In genomic region chr16:86646753-86647152, GRCm38 (mm10) we compare ENCODE assay signal across 24 mouse cellular contexts.
"Had no signal": no experiment of that assay in that cellular context is flagged by ENCODE, and none has a peak within 500 bp of the region (broad histone marks: within the 10 kb centered on the region; RNA-seq: fewer than 3 reads in every experiment).

No protein-coding gene starts in this region.

- H3K9ac ChIP-seq: forebrain, postnatal 0 days; heart, embryonic 13.5 days; heart, embryonic 15.5 days; hindbrain, embryonic 13.5 days; hindbrain, embryonic 15.5 days; limb, embryonic 12.5 days; liver, embryonic 13.5 days; liver, embryonic 15.5 days; liver, postnatal 0 days had no signal

- H3K36me3 ChIP-seq: heart, embryonic 13.5 days; heart, embryonic 15.5 days; hindbrain, embryonic 13.5 days; hindbrain, embryonic 15.5 days; limb, embryonic 10.5 days; limb, embryonic 12.5 days; liver, embryonic 13.5 days; liver, embryonic 15.5 days had no signal

- DNase-seq: forebrain, postnatal 0 days; gastrocnemius, postnatal 14 days; gastrocnemius, postnatal 36 days; heart, adult 11 months; heart, adult 2 months; heart, postnatal 14 days; heart, postnatal 36 days; layer of hippocampus, adult 9-11 months; liver; liver, embryonic 13.5 days; liver, postnatal 0 days; lung, adult 2 months had no signal

- H3K27me3 ChIP-seq: heart, embryonic 13.5 days; heart, embryonic 15.5 days; hindbrain, embryonic 13.5 days; hindbrain, embryonic 15.5 days; limb, embryonic 12.5 days; liver, embryonic 13.5 days; liver, embryonic 15.5 days had no signal

- H3K4me2 ChIP-seq: heart, embryonic 11.5 days; heart, embryonic 13.5 days; heart, embryonic 15.5 days; hindbrain, embryonic 13.5 days; hindbrain, embryonic 15.5 days; limb, embryonic 12.5 days; liver, embryonic 11.5 days; liver, embryonic 13.5 days; liver, embryonic 15.5 days had no signal

- H3K27ac ChIP-seq: heart, adult 2 months; heart, embryonic 13.5 days; heart, embryonic 15.5 days; hindbrain, embryonic 13.5 days; hindbrain, embryonic 15.5 days; hindbrain, postnatal 0 days; left cerebral cortex, adult 2 months; limb, embryonic 10.5 days; limb, embryonic 12.5 days; liver, embryonic 13.5 days; liver, embryonic 15.5 days had no signal

- H3K4me3 ChIP-seq: heart, adult 2 months; heart, embryonic 13.5 days; heart, embryonic 15.5 days; hindbrain, embryonic 13.5 days; hindbrain, embryonic 15.5 days; left cerebral cortex, adult 2 months; limb, embryonic 10.5 days; limb, embryonic 12.5 days; liver, embryonic 13.5 days; liver, embryonic 15.5 days had no signal

- H3K9me3 ChIP-seq: heart, embryonic 13.5 days; heart, embryonic 15.5 days; hindbrain, embryonic 13.5 days; hindbrain, embryonic 15.5 days; limb, embryonic 10.5 days; limb, embryonic 12.5 days; liver, embryonic 13.5 days; liver, embryonic 15.5 days had no signal

- ATAC-seq: forebrain, postnatal 0 days; hindbrain, postnatal 0 days; intestine, postnatal 0 days; liver, postnatal 0 days had no signal

- H3K4me1 ChIP-seq: hindbrain, embryonic 13.5 days; hindbrain, embryonic 15.5 days; limb, embryonic 12.5 days; liver, embryonic 13.5 days; liver, embryonic 15.5 days had no signal
